Mouse (Mus musculus): ENCODE measurements around the gene Sys1.

Sys1 gene

DNA sequence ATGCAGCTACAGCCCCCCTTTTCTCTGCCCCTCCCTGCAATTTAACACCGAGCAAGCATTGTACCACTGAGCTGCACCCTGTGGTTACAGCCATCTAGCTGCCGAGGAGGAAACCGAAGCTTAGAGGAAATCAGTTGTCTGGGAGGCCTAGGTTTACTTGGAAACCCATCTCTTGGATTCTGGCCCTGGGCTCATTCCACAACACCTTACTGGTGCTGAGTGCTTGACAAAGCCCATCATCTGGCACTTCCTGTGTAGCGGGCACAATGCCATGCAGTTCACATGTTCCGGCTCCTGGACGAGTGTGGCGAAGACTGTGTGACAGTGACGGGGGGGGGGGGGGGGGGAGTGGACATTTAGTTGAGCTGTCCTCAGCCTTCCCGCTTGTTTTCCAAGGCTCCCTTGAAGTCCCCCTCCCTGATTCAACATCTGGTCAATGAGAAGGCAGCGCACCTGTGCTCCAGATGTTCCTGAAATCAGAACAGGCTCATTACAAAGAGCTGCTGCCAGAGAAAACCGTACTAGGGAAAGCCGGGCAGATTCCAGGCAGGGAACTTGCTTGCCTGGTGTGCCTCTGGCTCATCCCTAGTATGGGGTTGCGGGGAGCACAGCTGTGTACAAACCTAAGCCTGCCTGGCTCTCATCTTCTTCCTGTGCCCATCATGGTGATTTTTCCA is 4.6 kb upstream of the Sys1 start:
- in situ Hi-C loops (cut with MseI, MboI) = no loop called here

- in situ Hi-C loops (cut with MseI, MboI) = no loop called here
Observed at GRCm38 (mm10) chr2:164453047-164453757, 3.6 kb upstream of the Sys1 start.

- in situ Hi-C loops (cut with MseI, MboI) = no loop called here
Observed at GRCm38 (mm10) chr2:164453887-164454500, 2.8 kb upstream of the Sys1 start.

- in situ Hi-C loops (cut with MseI, MboI) = no loop called here
Observed at GRCm38 (mm10) chr2:164454846-164455245, 1.9 kb upstream of the Sys1 start.

DNA sequence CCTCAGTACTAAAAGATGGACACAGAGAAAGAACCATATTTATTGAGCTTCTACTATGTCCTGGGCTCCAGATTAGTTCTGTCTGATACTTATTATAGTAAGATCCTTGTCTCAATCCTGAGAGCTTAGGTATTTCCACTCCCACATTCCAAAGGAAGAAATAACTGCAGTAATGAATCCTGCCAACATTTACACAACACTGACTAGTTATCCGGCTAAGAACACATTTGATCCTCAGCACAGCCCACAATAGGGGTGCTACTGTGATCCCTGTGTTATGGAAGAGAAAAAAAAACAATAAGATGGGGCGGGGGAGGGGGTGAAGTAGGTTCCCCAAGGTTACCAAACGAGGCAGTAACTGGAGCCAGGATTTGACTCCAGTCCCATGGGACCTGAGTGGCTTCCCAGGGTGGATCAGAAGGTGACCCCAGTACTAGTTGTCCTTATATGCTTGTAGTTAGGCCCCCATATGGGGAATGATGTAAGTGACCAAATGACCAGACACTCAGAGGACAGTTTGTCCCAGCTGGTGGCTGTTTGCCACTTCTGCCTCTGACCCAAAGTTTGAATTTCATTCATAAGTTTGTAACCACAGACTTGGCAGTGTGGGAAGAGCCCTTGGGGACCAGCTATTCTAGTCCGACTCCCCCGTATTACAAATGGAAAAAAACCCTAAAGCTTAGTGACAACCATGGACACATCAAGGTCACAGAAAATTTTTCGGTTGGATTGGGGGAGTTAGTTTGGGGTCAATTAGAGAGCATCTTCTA is 1.2 kb upstream of the Sys1 start:
- in situ Hi-C loops (cut with MseI, MboI) = no loop called here

DNA sequence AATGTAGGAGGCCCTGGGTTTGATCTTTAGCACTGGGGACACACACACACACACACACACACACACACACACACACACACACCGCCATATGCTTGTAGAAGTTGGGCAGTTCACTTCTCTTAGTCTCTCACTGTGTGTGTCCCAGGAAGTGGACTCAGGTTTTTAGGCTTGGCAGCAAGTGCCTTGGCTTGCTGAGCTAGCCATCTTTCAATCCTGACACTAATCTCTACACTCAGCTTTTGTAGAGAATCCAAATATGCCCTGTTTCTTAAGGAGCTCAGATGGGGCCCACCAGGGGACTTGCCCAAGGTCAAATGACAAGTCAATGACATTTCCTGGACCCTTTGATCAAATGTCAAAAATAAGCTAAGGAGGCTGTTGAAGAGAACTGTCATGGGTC is 351 bp upstream of the Sys1 start:
- in situ Hi-C loops (cut with MseI, MboI) = no loop called here

DNA sequence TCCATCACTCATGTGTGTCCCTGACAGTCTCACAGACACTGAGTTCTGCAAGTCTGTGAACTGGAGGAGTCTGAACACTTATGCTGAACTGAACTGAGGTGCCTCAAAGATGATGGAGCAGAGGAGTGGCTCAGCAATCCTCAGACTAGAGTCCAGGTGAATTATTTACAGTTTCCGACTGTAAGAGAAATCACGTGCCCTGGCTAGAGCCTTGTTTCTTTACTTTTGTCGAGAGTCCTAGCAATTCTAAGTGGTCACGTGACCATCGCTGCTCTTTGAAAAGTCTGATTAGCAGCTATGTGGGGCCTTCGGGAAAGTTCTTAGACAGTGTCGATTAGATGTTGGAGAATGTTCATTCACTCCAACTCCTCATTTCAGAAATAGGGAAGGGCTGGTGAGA is 1.2 kb downstream of the Sys1 start:
- in situ Hi-C loops (cut with MseI, MboI) = no loop called here

GRCm38 (mm10) chr2:164458535-164458934 is 1.8 kb downstream of the Sys1 start:
- in situ Hi-C loops (cut with MseI, MboI) = no loop called here

DNA sequence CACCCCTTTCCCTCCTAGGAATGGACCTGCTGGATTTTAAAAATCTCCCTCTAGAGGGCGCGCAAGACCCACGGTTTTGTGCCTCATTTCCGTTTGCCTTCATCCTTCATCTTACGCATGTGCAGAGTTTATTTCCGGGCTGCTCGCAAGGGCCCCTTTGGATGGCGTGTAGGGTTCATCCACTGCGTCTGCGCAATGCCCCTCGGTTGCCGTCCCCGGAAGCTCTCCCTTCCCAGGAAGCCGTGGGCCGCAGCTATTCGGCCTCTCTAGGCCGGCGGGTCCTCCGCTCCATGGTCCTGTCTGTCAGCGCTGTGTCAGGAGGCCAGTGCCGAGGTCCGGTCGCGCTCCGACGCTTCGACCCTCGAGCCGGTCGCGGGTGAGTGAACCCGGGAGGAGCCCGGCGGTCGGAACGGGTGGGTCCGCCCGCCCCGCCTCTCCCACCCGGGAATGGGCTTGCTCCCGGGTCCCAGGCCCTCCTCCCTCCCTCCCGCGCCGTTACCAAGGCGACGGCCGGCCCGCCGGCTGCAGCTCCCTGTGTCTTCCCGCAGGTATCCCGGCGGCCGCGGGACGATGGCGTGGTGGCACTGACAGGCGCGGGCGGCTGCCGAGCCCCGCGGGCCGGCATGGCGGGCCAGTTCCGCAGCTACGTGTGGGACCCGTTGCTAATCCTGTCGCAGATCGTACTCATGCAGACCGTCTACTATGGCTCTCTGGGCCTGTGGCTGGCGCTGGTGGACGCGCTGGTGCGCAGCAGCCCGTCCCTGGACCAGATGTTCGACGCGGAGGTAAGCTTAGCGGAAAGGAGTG is 4.2 kb downstream of the Sys1 start, which contains the start of gene Gm20458:
Gm20458 (plus strand) TSS at position 223 of the 807 bp plus-strand sequence.
- in situ Hi-C loops (cut with MseI, MboI) = no loop called here

GRCm38 (mm10) chr2:164465161-164465560 is 8.4 kb downstream of the Sys1 start:
- in situ Hi-C loops (cut with MseI, MboI) = no loop called here

- in situ Hi-C loops (cut with MseI, MboI) = no loop called here
Observed at GRCm38 (mm10) chr2:164466787-164467186, 10.0 kb downstream of the Sys1 start.

DNA sequence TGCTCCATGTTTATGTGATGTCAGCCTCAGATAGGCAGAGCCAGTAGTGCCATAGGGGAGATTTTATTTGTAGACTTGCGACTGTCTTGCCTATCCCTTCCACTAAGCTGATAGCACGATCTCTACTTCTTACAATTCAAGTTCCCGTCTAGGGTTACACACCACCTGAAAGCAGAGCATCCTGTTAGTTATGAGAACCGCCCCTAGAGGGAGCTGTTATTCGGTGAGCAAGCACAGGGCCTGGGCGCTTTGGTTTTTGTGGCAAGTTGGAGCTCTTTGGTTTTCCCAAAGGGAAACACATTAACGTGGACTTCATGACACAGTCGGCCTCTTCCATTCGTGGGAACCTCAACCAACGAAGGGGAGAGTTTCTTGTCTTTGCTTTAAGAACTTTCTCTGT is 13.5 kb downstream of the Sys1 start:
- in situ Hi-C loops (cut with MseI, MboI) = no loop called here

- in situ Hi-C loops (cut with MseI, MboI) = no loop called here
Observed at GRCm38 (mm10) chr2:164473624-164474023, 16.9 kb downstream of the Sys1 start, which contains the start of gene Trp53tg5. Trp53tg5 (minus strand) TSS chr2:164473724.

GRCm38 (mm10) chr2:164485681-164486257 is 29.0 kb downstream of the Sys1 start, which contains the start of gene Dbndd2:
Dbndd2 (plus strand) TSS chr2:164486106.
- in situ Hi-C loops (cut with MseI, MboI) = no loop called here

GRCm38 (mm10) chr2:164486258-164487114 is 29.7 kb downstream of the Sys1 start:
- in situ Hi-C loops (cut with MseI, MboI) = no loop called here

DNA sequence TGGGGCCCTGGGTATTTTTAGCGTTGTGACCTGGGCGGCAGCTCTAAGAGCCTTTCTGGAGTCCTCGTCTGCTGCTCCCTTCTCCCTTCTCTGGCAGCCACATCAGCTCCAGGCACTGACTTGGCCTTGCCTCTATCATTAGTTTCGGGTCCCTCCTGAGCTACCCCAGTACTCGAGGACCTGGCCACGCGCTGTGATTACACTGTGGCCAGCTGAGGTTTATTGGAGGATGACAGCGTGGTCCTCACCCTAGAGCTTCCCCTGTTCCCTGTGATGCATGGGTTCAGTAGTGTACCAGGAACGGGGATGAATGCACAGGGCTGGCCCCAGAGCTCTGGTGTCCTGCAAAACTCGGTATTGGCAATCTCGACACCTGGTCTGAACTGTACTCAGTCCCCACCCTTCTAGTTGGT is 30.4 kb downstream of the Sys1 start:
- in situ Hi-C loops (cut with MseI, MboI) = no loop called here

DNA sequence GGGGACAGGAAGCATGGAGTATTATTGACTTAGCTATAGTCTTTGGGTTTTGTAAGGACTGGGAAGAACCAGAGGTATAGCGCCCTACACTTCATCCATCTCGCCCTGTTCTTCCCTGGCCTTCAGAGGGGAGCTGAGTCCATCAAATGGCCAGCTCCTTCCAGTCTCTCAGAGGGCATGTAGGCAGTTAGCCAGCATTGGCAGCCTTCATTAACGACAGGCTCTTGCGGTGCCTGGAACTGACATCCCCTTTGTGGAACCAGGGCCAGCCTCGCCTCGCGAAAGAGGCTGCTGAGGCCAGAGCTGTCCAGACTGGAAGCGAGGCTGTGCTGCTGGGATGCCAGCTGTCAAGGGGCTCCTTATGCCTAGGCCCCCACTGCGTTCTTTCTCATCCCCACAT is 31.0 kb downstream of the Sys1 start:
- in situ Hi-C loops (cut with MseI, MboI) = no loop called here

DNA sequence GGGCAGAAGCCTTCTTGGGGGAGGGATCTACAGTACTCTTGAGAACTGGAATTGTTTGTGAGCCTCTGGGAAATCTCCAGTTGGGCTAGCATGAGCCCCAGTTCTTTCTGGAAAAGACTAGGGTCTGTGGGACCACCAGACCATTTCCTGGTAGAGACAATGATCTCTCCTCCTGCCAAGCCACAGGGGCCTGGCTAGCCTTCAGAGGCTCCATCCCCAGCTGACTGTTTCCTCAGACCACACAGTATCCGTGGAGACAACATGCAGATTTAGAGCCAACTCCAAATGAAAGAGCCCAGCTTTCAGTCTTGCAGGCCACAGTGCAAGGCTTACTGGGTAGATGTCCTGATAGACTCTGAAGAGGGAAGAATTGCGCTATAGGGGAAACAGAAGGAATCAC is 37.4 kb downstream of the Sys1 start:
- in situ Hi-C loops (cut with MseI, MboI) = no loop called here

GRCm38 (mm10) chr2:164496331-164496730 is 39.6 kb downstream of the Sys1 start:
- in situ Hi-C loops (cut with MseI, MboI) = no loop called here
